Mouse (Mus musculus) thymus, adult 2 months (tissue): ENCODE results near the gene Casp2.

Experiments
- CTCF ChIP-seq: fragments of 200-500 bp; IDR thresholded peaks from 2 replicates; pipeline ENCODE4 v1.5.1; 2012; ENCODE audit warnings: mild to moderate bottlenecking, control low read depth, low read length, moderate library complexity, borderline replicate concordance; ENCODE audit not compliant: control insufficient read depth, poor library complexity, insufficient read depth; ENCODE audit errors: extremely low read depth
- POLR2A ChIP-seq: fragments of 200-500 bp; IDR thresholded peaks from 2 replicates; pipeline ENCODE4 v1.6.1; 2012; ENCODE audit warnings: mild to moderate bottlenecking, low read length, control low read depth, moderate library complexity; ENCODE audit not compliant: control insufficient read depth, poor library complexity, insufficient read depth; ENCODE audit errors: extremely low read depth

- TF ChIP-seq CTCF (no peak), POLR2A (no peak)
Observed at GRCm38 (mm10) chr6:42299362-42299761, 34.6 kb downstream of the Casp2 start.
